Mouse (Mus musculus) spleen, adult 2 months (tissue): ENCODE measurements around the gene Rbpj. TPM values are rescaled to one million over a fixed set of nuclear protein-coding genes. Genes with fewer than 3 reads are reported as not detected.

ENCODE experiments used
- DNase-seq, 2 experiments: peaks; one replicate each; pipeline versions ENCODE4 v3.0.0 to v3.0.0-alpha.2; 2012 to 2021; ENCODE audit warnings: low spot score in 2 of 2, low read depth in 1 of 2
- H3K27ac ChIP-seq: fragments of 200-500 bp; 2 replicates; pipeline ENCODE4 v1.5.1; 2012; ENCODE audit warnings: low read length, inconsistent platforms; ENCODE audit not compliant: insufficient read depth
- H3K27me3 ChIP-seq: fragments of 200-500 bp; 2 replicates; pipeline ENCODE4 v1.6.1; 2012; ENCODE audit warnings: mild to moderate bottlenecking, moderate library complexity, low read length, inconsistent platforms; ENCODE audit not compliant: control insufficient read depth, insufficient read depth
- H3K36me3 ChIP-seq: fragments of 200-500 bp; 2 replicates; pipeline ENCODE4 v1.6.1; 2012; ENCODE audit warnings: mild to moderate bottlenecking, low read length, inconsistent platforms; ENCODE audit not compliant: control insufficient read depth, insufficient read depth
- H3K4me1 ChIP-seq: fragments of 200-500 bp; 2 replicates; pipeline ENCODE4 v1.6.1; 2011; ENCODE audit warnings: inconsistent platforms; ENCODE audit not compliant: control insufficient read depth, insufficient read depth, insufficient read length
- H3K4me3 ChIP-seq: fragments of 200-500 bp; 2 replicates; pipeline ENCODE4 v1.5.1; 2011; ENCODE audit warnings: mild to moderate bottlenecking, inconsistent platforms; ENCODE audit not compliant: insufficient read depth, insufficient read length; ENCODE audit errors: extremely low read depth
- CTCF ChIP-seq: fragments of 200-500 bp; IDR thresholded peaks from 2 replicates; pipeline ENCODE4 v1.5.1; 2011; ENCODE audit warnings: mild to moderate bottlenecking, inconsistent platforms; ENCODE audit not compliant: insufficient read depth, insufficient read length, insufficient replicate concordance; ENCODE audit errors: extremely low read depth
- POLR2A ChIP-seq: fragments of 200-500 bp; IDR thresholded peaks from 2 replicates; pipeline ENCODE4 v1.6.1; 2011; ENCODE audit warnings: low read depth, low read length, inconsistent platforms
- WGBS: fragments of 180-500 bp; shearing (Covaris S2); methylation state at CpG from one replicate; pipeline ENCODE4 v1.1.7; 2018; 5-methylcytosine and 5-hydroxymethylcytosine counted together
- polyA plus RNA-seq: library from polyadenylated mRNA; depleted of rRNA; stranded (reverse); fragments of >200 nt; gene quantifications from 2 replicates; pipeline ENCODE4 v1.2.3, GENCODE M21; 2012

Rbpj gene
- polyA plus RNA-seq, 1 experiment: 8.2 TPM

GRCm38 (mm10) chr5:53496846-53497549 is 31.0 kb downstream of the Rbpj start:
- H3K4me1 ChIP-seq: no peaks in the 10 kb centered on the region
- H3K27me3 ChIP-seq: no peaks in the 10 kb centered on the region
- TF ChIP-seq POLR2A: no peak
- no peak for TF ChIP-seq CTCF
- 87% methylated on average over 9 of the region's 9 CpGs for WGBS
- no peak for DNase-seq
- H3K27ac ChIP-seq: no peak overlapping the region
- H3K36me3 ChIP-seq: no peaks in the 10 kb centered on the region
- no peak overlapping the region for H3K4me3 ChIP-seq

- Histone ChIP-seq H3K36me3 (no peaks in the 10 kb centered on the region), H3K4me3 (no peak overlapping the region), H3K27me3 (no peaks in the 10 kb centered on the region), H3K27ac (no peak overlapping the region), H3K4me1 (no peaks in the 10 kb centered on the region)
- DNase-seq: no peak
- TF ChIP-seq POLR2A (no peak), CTCF (no peak)
- 87% methylated on average over 3 of the region's 3 CpGs for WGBS
Observed at GRCm38 (mm10) chr5:53499571-53499970, 33.6 kb downstream of the Rbpj start.

- Histone ChIP-seq H3K36me3 (no peaks in the 10 kb centered on the region), H3K4me1 (no peaks in the 10 kb centered on the region), H3K27ac (no peak overlapping the region), H3K27me3 (no peaks in the 10 kb centered on the region), H3K4me3 (no peak overlapping the region)
- TF ChIP-seq POLR2A (no peak), CTCF (no peak)
- WGBS: 89% methylated on average over 10 of the region's 10 CpGs
- no peak for DNase-seq
Observed at GRCm38 (mm10) chr5:53500509-53501145, 34.7 kb downstream of the Rbpj start.

- no peak for DNase-seq
- no peak for TF ChIP-seq CTCF
- no peak for TF ChIP-seq POLR2A
- no peaks in the 10 kb centered on the region for H3K4me1 ChIP-seq
- H3K27me3 ChIP-seq: no peaks in the 10 kb centered on the region
- no peak overlapping the region for H3K27ac ChIP-seq
- no peak overlapping the region for H3K4me3 ChIP-seq
- 57% methylated on average over 3 of the region's 3 CpGs for WGBS
- no peaks in the 10 kb centered on the region for H3K36me3 ChIP-seq
Observed at GRCm38 (mm10) chr5:53503261-53503660, 37.3 kb downstream of the Rbpj start.

GRCm38 (mm10) chr5:53505751-53506150 is 39.8 kb downstream of the Rbpj start:
- Histone ChIP-seq H3K36me3 (no peaks in the 10 kb centered on the region), H3K27ac (no peak overlapping the region), H3K27me3 (no peaks in the 10 kb centered on the region), H3K4me3 (no peak overlapping the region), H3K4me1 (no peaks in the 10 kb centered on the region)
- 88% methylated on average over 6 of the region's 6 CpGs for WGBS
- DNase-seq: no peak
- TF ChIP-seq POLR2A (no peak), CTCF (no peak)

GRCm38 (mm10) chr5:53507371-53507770 is 41.4 kb downstream of the Rbpj start:
- Histone ChIP-seq H3K27ac (no peak overlapping the region), H3K4me3 (no peak overlapping the region), H3K27me3 (no peaks in the 10 kb centered on the region), H3K36me3 (no peaks in the 10 kb centered on the region), H3K4me1 (no peaks in the 10 kb centered on the region)
- 87% methylated on average over 5 of the region's 5 CpGs for WGBS
- TF ChIP-seq POLR2A (no peak), CTCF (no peak)
- no peak for DNase-seq

GRCm38 (mm10) chr5:53509465-53509864 is 43.5 kb downstream of the Rbpj start:
- Histone ChIP-seq H3K27ac (no peak overlapping the region), H3K4me3 (no peak overlapping the region), H3K36me3 (no peaks in the 10 kb centered on the region), H3K4me1 (no peaks in the 10 kb centered on the region), H3K27me3 (no peaks in the 10 kb centered on the region)
- WGBS: 71% methylated on average over 10 of the region's 10 CpGs
- no peak for DNase-seq
- TF ChIP-seq POLR2A: no peak
- TF ChIP-seq CTCF: no peak
